Comparison of ENCODE assay signal across 9 mouse cellular contexts in the genomic region with DNA sequence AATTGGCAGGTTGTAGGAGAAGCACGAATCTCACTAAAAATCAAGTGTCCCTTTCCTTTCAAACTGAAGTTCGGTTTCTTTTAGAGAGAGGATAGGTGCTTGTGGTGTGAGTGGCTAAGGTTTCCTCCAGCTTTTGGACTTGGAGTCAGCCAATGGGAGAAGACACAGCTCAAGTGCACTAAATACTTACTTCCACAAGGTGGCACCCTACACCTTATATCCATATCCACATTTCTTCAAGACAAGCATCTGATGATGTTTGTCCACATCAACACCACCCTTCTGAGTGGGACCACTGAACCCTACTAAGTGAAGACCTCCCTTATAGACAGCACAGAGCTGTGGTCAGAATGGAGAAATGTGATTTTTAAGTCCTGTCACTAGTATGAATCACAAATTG. TPM values are rescaled to one million over a fixed set of nuclear protein-coding genes. Genes with fewer than 3 reads are reported as not detected.
DNase-seq lines count a peak whose midpoint lies in the region; ATAC-seq and TF ChIP-seq lines count a peak whose summit lies in the region.
"Had no signal": no experiment of that assay in that cellular context is flagged by ENCODE, and none has a peak within 500 bp of the region (broad histone marks: within the 10 kb centered on the region; RNA-seq: fewer than 3 reads in every experiment).

No protein-coding gene starts in this region.

- TF ChIP-seq CTCF in spleen, adult 2 months (IDR thresholded peaks at IDR 0.05; ENCODE audit: extremely low read depth, insufficient read depth, insufficient read length, insufficient replicate concordance): peak; percentile 5; the same call in 1 of the 2 replicates

- no peaks in the 10 kb centered on the region for H3K4me1 ChIP-seq in spleen, adult 2 months (ENCODE audit: control insufficient read depth, insufficient read depth, insufficient read length)
- H3K4me1 ChIP-seq: lung, embryonic 15.5 days had no signal

- TF ChIP-seq POLR2A in spleen, adult 2 months (IDR thresholded peaks at IDR 0.05; ENCODE audit: low read depth, low read length): no peak

- no peaks in the 10 kb centered on the region for H3K27me3 ChIP-seq in spleen, adult 2 months (ENCODE audit: control insufficient read depth, insufficient read depth, low read length)
- H3K27me3 ChIP-seq: lung, embryonic 15.5 days had no signal

- DNase-seq in frontal cortex, postnatal 10 days (ENCODE audit: low spot score in 2 of 2): no peak
- peak in 1 of 2 experiments; percentile 23 for DNase-seq in spleen, adult 2 months (ENCODE audit: low read depth in 1 of 2, low spot score in 2 of 2)
- DNase-seq in spleen, adult 12 weeks (ENCODE audit: low spot score): no peak
- DNase-seq in c-Kit-negative CD71-positive TER-119-positive erythroid progenitor cells, embryonic 14.5 days (ENCODE audit: low read depth, low spot score): peak; percentile 8
- peak; percentile 6 for DNase-seq in layer of hippocampus, adult 9-11 months
- peak; percentile 11 for DNase-seq in telencephalon, adult 2 months (ENCODE audit: low read depth, low spot score)
- DNase-seq in urinary bladder, postnatal 10 days (ENCODE audit: low spot score): no peak

- no peaks in the 10 kb centered on the region for H3K36me3 ChIP-seq in spleen, adult 2 months (ENCODE audit: control insufficient read depth, insufficient read depth, low read length)

- no peak overlapping the region for H3K27ac ChIP-seq in spleen, adult 2 months (ENCODE audit: insufficient read depth, low read length)
- H3K27ac ChIP-seq: lung, embryonic 15.5 days had no signal

- ATAC-seq in frontal cortex, adult (ENCODE audit: low TSS enrichment): 0 out of 2 replicates have a peak, but pooled peaks have one; percentile 50

- 91% methylated on average over 2 of the region's 2 CpGs for WGBS in spleen, adult 2 months

- no peak overlapping the region for H3K4me3 ChIP-seq in spleen, adult 2 months (ENCODE audit: extremely low read depth, insufficient read depth, insufficient read length)
- H3K4me3 ChIP-seq: lung, embryonic 15.5 days had no signal

RNA-seq across cellular contexts. Expression of gene A630089N07Rik, which starts 40.6 kb away (rescaled TPM):
- 0.97 and 1.3 TPM in 2 replicates for polyA plus RNA-seq in spleen, adult 2 months (2012; rRNA removed)

RNA-seq across cellular contexts. Expression of gene B230307C23Rik, which starts 44.6 kb away (rescaled TPM):
- 3.7 and 5.1 TPM in 2 replicates for polyA plus RNA-seq in spleen, adult 2 months (2012; rRNA removed)

Comparison
In these comparisons a context has a peak if more than half of its experiments do, and no peak if none do; other contexts are left out.
1. DNase-seq: peak in c-Kit-negative CD71-positive TER-119-positive erythroid progenitor cells, embryonic 14.5 days (single experiment), layer of hippocampus, adult 9-11 months (single experiment) and telencephalon, adult 2 months (single experiment); none in frontal cortex, postnatal 10 days (0 of 2), spleen, adult 12 weeks (single experiment) and urinary bladder, postnatal 10 days (single experiment).